Mouse (Mus musculus): ENCODE measurements around the gene Prss36. TPM values are rescaled to one million over a fixed set of nuclear protein-coding genes. Genes with fewer than 3 reads are reported as not detected.
A peak's percentile ranks its signal among the peaks of the same experiment; 100 is the strongest.

Prss36 gene
- total and polyA plus RNA-seq, 3 experiments = 1.7 to 5.1 TPM; not detected in 1

DNA sequence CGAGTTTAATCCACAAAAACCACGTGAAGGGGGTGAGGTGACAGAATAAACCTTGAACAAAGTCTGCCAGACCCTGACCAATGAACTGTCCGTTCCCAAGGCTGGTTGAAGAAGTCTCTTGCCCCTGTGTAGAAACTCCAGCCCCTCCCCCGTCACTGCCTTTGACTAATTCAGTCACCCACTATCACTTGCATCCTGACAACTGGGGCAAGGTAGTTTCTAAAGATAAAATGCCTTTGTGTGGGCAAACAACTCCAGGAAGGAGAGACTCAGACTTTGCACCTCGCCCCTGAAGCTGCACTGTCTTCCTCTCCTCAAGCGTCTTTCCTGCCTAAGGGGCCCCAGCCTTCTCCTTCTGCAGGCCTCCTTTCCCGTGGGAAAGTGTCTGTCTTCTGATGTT lies 46.5 kb downstream of the Prss36 start:
- peak; percentile 53 for DNase-seq (ENCODE audit: low read depth, low spot score)
- Histone ChIP-seq H3K4me3 (ENCODE audit: control insufficient read depth in 1 of 2, insufficient read depth in 1 of 2, low read depth in 2 of 2, low read length in 2 of 2) (peak overlapping the region in 1 of 2 experiments; percentile 28; a peak in 2 of 4 replicates), H3K79me2 (ENCODE audit: control insufficient read depth, insufficient read depth, low read length, poor library complexity) (peaks cover 3% of the 10 kb centered on the region; the same call in 1 of the 2 replicates), H3K27ac (ENCODE audit: control insufficient read depth, low read depth, low read length) (peak overlapping the region; percentile 28), H3K4me1 (ENCODE audit: control insufficient read depth in 1 of 2, insufficient read depth in 2 of 2, low read length in 2 of 2) (peaks cover 23 to 46% of the 10 kb centered on the region in 2 experiments), H3K27me3 (ENCODE audit: control insufficient read depth in 1 of 2, insufficient read depth in 2 of 2, low read length in 2 of 2) (no peaks in the 10 kb centered on the region), H3K36me3 (ENCODE audit: control insufficient read depth in 1 of 2, insufficient read depth in 2 of 2, low read length in 2 of 2) (peaks cover 0 to 27% of the 10 kb centered on the region in 2 experiments; a peak in 2 of 4 replicates), H3K9me3 (replicated peaks; ENCODE audit: insufficient read depth, low read length) (no peaks in the 10 kb centered on the region), H3K9ac (ENCODE audit: control insufficient read depth, low read depth, low read length, poor library complexity, severe bottlenecking) (peak overlapping the region; percentile 2)
- TF ChIP-seq USF1 (IDR thresholded peaks at IDR 0.05; ENCODE audit: low read depth, low read length) (0 out of 2 replicates have a peak, but pooled peaks have one; percentile 13), ZNF384 (IDR thresholded peaks at IDR 0.05; ENCODE audit: low read depth, low read length) (no peak), MEF2A (IDR thresholded peaks at IDR 0.05; ENCODE audit: extremely low read depth, insufficient replicate concordance, low read depth, low read length, poor library complexity, severe bottlenecking) (no peak), EP300 (IDR thresholded peaks at IDR 0.05; ENCODE audit: low read depth in 1 of 2, low read length in 2 of 2) (peak in 1 of 2 experiments; percentile 59; a peak in 3 of 4 replicates), CHD2 (IDR thresholded peaks at IDR 0.05; ENCODE audit: low read length) (0 out of 2 replicates have a peak, but pooled peaks have one; percentile 11), ZKSCAN1 (IDR thresholded peaks at IDR 0.05; ENCODE audit: low read depth, low read length) (no peak), MYC (IDR thresholded peaks at IDR 0.05; ENCODE audit: low read depth, low read length) (no peak), TAL1 (IDR thresholded peaks at IDR 0.05; ENCODE audit: low read length) (peak; percentile 37; the same call in 1 of the 2 replicates), TCF12 (IDR thresholded peaks at IDR 0.05; ENCODE audit: low read depth, low read length) (peak; percentile 47; the same call in 1 of the 2 replicates), USF2 (IDR thresholded peaks at IDR 0.05; ENCODE audit: borderline replicate concordance in 1 of 2, insufficient read depth in 1 of 2, low read depth in 1 of 2, low read length in 2 of 2) (no peak), GATA1 (IDR thresholded peaks at IDR 0.05; ENCODE audit: low read depth, low read length) (peak; percentile 55), CHD1 (IDR thresholded peaks at IDR 0.05; ENCODE audit: low read depth, low read length) (no peak), ETS1 (IDR thresholded peaks at IDR 0.05; ENCODE audit: low read depth, low read length) (peak; percentile 51), SIN3A (IDR thresholded peaks at IDR 0.05; ENCODE audit: low read length) (no peak; the same call in 1 of the 2 replicates)

- peak in 1 of 2 experiments; percentile 34; a peak in 1 of 4 replicates for TF ChIP-seq POLR2A (IDR thresholded peaks at IDR 0.05; ENCODE audit: control insufficient read depth in 1 of 2, insufficient read depth in 1 of 2, low read depth in 1 of 2, low read length in 2 of 2, poor library complexity in 1 of 2)
- TF ChIP-seq TBP (IDR thresholded peaks at IDR 0.05; ENCODE audit: low read depth, low read length) = peak; percentile 76
- no peak for TF ChIP-seq TCF12 (IDR thresholded peaks at IDR 0.05; ENCODE audit: low read depth, low read length)
- TF ChIP-seq ZNF384 (IDR thresholded peaks at IDR 0.05; ENCODE audit: low read depth, low read length) = no peak
- TF ChIP-seq MAZ (IDR thresholded peaks at IDR 0.05; ENCODE audit: low read depth, low read length) = 0 out of 2 replicates have a peak, but pooled peaks have one; percentile 26
- peak; percentile 98 for TF ChIP-seq ZMIZ1 (IDR thresholded peaks at IDR 0.05; ENCODE audit: low read depth, low read length)
- peak; percentile 16; the same call in 1 of the 2 replicates for TF ChIP-seq HCFC1 (IDR thresholded peaks at IDR 0.05; ENCODE audit: low read depth, low read length)
- Histone ChIP-seq H3K36me3 (ENCODE audit: control insufficient read depth in 1 of 2, insufficient read depth in 2 of 2, low read length in 2 of 2) (peaks cover 0 to 27% of the 10 kb centered on the region in 2 experiments; a peak in 2 of 4 replicates), H3K4me1 (ENCODE audit: control insufficient read depth in 1 of 2, insufficient read depth in 2 of 2, low read length in 2 of 2) (peaks cover 23 to 44% of the 10 kb centered on the region in 2 experiments), H3K79me2 (ENCODE audit: control insufficient read depth, insufficient read depth, low read length, poor library complexity) (no peaks in the 10 kb centered on the region), H3K27me3 (ENCODE audit: control insufficient read depth in 1 of 2, insufficient read depth in 2 of 2, low read length in 2 of 2) (no peaks in the 10 kb centered on the region), H3K9ac (ENCODE audit: control insufficient read depth, low read depth, low read length, poor library complexity, severe bottlenecking) (peak overlapping the region; percentile 27), H3K9me3 (replicated peaks; ENCODE audit: insufficient read depth, low read length) (no peaks in the 10 kb centered on the region), H3K4me3 (ENCODE audit: control insufficient read depth in 1 of 2, insufficient read depth in 1 of 2, low read depth in 2 of 2, low read length in 2 of 2) (peak overlapping the region; percentile 29 to 66), H3K27ac (ENCODE audit: control insufficient read depth, low read depth, low read length) (0 out of 2 replicates have a peak overlapping the region, but pooled peaks have one; percentile 58)
- DNase-seq (ENCODE audit: low read depth, low spot score) = peak; percentile 83
Observed at GRCm38 (mm10) chr7:127898179-127898956, 48.2 kb downstream of the Prss36 start.

Measured in MEL (cell line).